Mouse (Mus musculus) urinary bladder, postnatal 0 days (tissue): ENCODE results near the gene Angpt4. TPM values are rescaled to one million over a fixed set of nuclear protein-coding genes. Genes with fewer than 3 reads are reported as not detected.

ENCODE experiments used
- microRNA counts: library from miRNA; unstranded; fragments of <30 nt; microRNA quantifications from one replicate; lab custom pipeline; 2016
- microRNA-seq: library from miRNA; unstranded; fragments of <30 nt; microRNA quantifications from one replicate; pipeline ENCODE4, GENCODE M21; 2016
- polyA plus RNA-seq: library from polyadenylated mRNA; unstranded; fragments of >200 nt; fragmentation: Nextera tagmentation; extraction: Ambion mirVana; gene quantifications from 2 replicates; pipeline ENCODE4 v1.2.1, GENCODE M21; 2015

Angpt4 gene
- polyA plus RNA-seq: 1.1 and 1.2 TPM in 2 replicates

GRCm38 (mm10) chr2:151910919-151911500 is at the start of gene Angpt4:
Angpt4 (plus strand) TSS chr2:151911210.

DNA sequence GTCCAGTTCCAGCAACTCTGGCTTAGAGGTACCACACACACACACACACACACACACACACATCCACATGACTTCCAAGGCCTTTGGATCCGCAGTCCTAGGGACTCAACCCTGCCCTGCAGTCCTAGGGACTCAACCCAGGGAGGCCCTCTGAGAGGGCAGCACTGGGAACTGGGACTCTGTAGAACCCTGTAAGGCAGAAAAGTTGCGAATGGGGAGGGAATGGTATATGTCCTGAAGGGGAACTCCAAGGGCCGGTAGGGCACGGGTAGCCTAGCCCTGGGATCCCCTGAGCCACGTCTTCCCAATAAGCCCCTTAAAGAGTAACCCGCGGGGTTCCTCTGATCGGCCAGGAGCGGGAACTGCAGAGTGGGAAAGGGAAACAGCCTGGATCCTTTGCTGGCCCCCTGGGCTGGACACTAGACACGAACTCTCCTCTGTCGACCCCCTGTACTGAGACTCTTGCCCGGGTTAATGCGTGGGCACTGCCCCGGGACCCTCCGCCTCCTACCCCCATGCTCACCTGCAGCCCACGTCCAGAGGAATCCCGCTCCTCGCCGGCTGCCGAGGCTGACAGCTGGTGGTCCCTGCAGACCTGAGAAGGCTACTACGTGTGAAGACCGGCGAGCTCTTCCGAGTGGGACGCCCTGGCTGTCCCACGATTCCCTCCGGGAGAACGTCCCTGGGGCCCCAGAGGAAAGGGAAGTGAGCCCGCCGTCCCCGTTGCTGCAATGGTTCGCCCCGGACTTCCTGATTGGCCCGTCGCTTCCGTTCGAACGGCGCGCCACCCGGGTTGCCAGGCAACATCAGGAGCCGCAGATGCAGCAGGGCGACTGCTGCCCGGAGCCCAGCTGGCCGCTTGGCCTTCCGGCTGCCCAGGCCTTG is 68.7 kb downstream of the Angpt4 start, which contains the start of gene Fam110a:
Gene Fam110a (minus strand): TSS at position 750 of the 885 bp plus-strand sequence.

MicroRNA genes within 50 kb of the gene (microRNA counts, 519-probe panel; counts per million panel counts)
- microRNA mmu-miR-1953 (lab: Ali Mortazavi, UCI): not detected

Small RNA genes within 50 kb of the gene (microRNA-seq; reads per million reads assigned to microRNA genes)
- gene Mir1953: 0.93 reads per million

Other genes with a start within 250 kb of the Angpt4 start
- gene Rad21l, start 242.7 kb upstream of the Angpt4 start, polyA plus RNA-seq: not detected in 2 replicates
- 0.22 and 0.26 TPM in 2 replicates for gene Tmem74b, start 209.2 kb upstream of the Angpt4 start, polyA plus RNA-seq
- 30.7 and 30.8 TPM in 2 replicates for gene Psmf1, start 167.0 kb upstream of the Angpt4 start, polyA plus RNA-seq
- gene Rspo4, start 68.3 kb upstream of the Angpt4 start, polyA plus RNA-seq: not detected in 2 replicates
- gene Fam110a, start 69.0 kb downstream of the Angpt4 start, polyA plus RNA-seq: 18.4 and 19.3 TPM in 2 replicates
- 12.4 and 13.8 TPM in 2 replicates for gene Slc52a3, start 85.3 kb downstream of the Angpt4 start, polyA plus RNA-seq
- not detected in 2 replicates for gene Scrt2, start 170.3 kb downstream of the Angpt4 start, polyA plus RNA-seq
- 17.5 and 21.2 TPM in 2 replicates for gene Srxn1, start 194.3 kb downstream of the Angpt4 start, polyA plus RNA-seq
- 2.4 and 3.2 TPM in 2 replicates for gene Tcf15, start 232.4 kb downstream of the Angpt4 start, polyA plus RNA-seq